Mouse (Mus musculus): ENCODE data around the gene Zfp871. TPM values are rescaled to one million over a fixed set of nuclear protein-coding genes. Genes with fewer than 3 reads are reported as not detected.
"Not testable (repeated sequence)": the region's sequence is repeated elsewhere in the genome, so short reads cannot be mapped to it uniquely, and the experiment has no call there.

Gene Zfp871
- total RNA-seq, 2 experiments from 2014 or later: 22.2 to 24.0 TPM

DNA sequence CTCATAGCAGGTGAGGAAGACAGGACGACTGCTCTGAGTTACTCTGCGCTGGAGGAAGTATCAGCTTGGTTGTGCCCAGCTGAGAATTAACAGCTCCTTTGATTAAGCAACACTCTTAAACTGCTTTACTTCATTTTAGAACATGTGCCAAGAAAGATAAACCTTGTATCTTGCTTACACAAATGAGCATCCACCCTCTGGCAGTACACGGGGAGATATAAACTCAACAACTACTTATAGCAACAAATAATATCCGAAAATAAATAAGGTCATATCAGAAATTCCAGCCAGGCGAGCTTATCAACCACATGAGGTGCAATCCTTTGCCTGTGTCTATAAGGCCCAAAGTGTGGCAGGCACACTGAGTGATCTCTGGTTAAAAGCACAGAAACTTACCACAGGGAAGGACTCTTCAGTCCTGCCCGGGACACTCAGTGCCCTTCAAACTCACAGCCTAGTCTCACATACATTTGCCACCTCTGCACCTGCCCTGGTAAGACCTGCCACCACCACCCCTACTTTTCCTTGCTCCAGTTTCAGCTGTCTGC, 35.2 kb downstream of the Zfp871 start:
- intact Hi-C loops (cut with DNase I; ENCODE audit: low total_unique reads): no loop called here
- no peak for DNase-seq

DNA sequence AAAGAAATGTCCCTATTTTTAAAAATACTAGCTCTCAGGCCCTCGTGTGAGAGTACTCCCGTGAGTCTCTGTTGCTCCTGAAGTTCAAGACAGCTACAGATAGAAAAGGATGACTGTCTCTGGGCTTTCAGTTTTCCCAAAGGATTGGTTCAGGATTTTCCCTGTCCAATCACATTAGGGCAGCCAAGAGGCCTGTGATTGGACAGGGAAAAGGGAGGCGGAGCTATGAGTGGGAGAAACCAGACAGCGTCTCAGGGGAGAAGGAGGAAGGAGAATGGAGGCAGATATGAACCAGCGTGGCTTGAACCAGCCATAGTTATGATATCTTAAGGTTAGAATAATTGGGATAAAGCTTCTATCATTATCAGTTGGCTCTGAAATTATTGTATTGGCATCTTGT, 37.5 kb downstream of the Zfp871 start:
- intact Hi-C loops (cut with DNase I; ENCODE audit: low total_unique reads): no loop called here

DNA sequence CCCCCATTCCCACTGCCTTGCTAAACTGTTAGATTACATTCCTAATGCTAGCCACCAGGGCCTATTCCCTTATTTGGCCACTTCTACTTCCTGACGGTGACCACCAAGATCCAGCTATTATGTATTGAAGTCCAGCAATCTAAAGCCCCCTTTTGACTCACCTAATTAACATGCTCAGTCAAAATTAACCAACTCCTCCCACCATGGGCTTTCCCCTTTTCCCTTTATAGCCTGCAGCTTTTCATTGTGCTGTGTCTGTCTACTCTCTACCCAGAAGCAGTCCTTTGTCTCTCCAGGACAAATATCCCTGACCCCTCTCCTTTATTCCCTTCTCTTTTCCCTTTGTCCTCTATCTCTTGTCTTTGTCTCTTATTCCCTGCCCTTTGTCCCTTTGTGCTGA, 47.0 kb downstream of the Zfp871 start:
- DNase-seq: no peak
- intact Hi-C loops (cut with DNase I; ENCODE audit: low total_unique reads): no loop called here

More for the DNA sequence above, 37.5 kb downstream of the Zfp871 start:
- DNase-seq: no peak

DNA sequence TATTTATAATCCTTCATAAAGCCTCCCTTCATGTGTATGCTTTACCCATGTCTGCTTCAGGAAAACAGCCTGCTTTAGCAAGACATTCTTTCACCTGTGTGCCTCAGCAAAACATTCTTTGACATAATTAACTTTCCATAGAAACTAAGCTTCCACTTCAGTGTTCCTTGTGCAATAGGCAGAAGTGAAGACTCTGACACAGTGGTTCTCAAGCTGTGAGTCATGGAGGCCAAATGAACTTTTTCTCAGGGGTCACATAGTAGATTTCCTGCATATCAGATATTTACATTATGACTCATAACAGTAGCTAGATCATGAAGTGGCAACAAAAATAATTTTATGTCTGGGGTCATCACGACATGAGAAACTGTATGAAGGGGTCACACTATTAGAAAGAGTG, 49.7 kb downstream of the Zfp871 start:
- DNase-seq: no peak
- intact Hi-C loops (cut with DNase I; ENCODE audit: low total_unique reads): no loop called here

DNA sequence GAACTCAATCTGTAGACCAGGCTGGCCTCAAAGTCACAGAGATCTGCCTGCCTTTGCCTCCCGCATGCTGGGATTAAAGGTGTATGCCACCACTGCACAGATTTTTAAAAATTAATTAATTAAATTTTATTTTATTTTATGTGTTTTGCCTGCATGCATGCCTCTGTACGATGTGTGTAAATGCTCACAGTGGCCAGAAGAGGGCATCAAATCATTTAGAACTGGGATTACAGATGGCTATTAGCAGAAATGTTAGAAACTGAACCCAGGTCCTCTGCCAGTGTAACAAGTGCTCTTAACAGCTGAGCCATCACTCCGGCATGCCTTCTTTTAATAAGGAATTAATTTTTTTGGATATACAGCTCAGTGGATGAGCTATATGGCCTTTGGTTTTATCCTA, 59.1 kb downstream of the Zfp871 start:
- intact Hi-C loops (cut with DNase I; ENCODE audit: low total_unique reads): no loop called here
- DNase-seq: no peak

DNA sequence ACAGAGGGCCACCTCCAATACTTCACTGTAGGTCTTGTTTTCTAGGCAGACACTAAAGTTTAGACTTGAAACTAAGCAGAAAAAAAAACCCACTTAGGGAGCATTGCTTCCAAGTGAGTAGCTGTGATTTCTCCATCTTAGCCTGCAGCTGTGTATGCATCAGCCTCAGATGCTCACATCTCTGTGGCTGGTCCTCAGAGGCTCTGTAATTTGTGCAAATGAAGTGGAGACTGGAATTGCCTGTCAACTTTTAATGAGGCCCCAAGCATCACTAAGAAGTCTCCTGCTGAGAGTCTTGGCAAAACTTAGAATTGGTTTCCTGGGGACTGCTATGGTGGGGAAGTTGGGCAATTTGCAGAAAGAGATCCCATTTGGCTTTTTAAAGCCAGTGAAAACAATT, 61.7 kb downstream of the Zfp871 start:
- intact Hi-C loops (cut with DNase I; ENCODE audit: low total_unique reads); DNase-seq: not testable (repeated sequence)

DNA sequence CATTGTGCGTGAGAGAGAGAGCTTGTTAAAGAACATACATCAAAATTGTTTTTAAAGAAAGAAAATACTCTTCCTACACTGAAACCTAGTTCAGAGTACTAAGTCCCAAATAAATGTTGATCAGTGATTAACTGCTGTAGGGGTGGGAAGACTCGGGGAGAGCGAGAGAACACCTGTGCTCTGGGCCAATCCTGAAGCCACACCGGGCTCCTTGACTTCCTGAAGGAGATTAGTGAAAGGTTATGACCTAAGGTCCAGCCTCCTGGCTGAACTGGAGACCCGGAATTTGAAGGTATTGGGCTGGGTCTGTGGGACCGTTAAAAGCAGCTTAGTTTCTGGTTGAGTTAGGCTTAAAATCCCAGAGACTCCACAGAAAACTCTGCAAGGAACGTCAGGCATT, 65.3 kb downstream of the Zfp871 start:
- intact Hi-C loops (cut with DNase I; ENCODE audit: low total_unique reads): no loop called here
- DNase-seq: no peak

DNA sequence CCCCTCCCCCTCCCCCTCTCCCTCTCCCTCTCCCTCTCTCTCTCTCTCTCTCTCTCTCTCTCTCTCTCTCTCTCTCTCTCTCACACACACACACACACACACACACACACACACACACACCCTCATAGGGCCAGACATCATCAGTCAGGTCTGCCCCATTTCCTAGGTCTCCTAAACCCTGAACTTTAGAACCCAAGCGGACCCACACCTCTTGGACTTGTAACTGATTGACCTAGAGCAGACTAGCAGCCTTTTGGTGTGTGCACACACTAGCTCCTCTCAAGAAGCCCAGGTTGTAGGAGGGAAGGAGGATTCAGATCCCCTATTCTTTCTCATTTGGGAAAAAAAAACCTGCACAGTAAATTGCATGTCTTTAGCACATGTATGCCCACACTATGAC, 65.9 kb downstream of the Zfp871 start:
- intact Hi-C loops (cut with DNase I; ENCODE audit: low total_unique reads); DNase-seq: not testable (repeated sequence)

Other genes starting within 250 kb of the Zfp871 start
- not detected for gene Cyp4f37, start 167.0 kb downstream of the Zfp871 start, total RNA-seq (2021)
- not detected for gene Cyp4f40, start 129.4 kb downstream of the Zfp871 start, total RNA-seq (2021)
- gene Cyp4f15, start 102.7 kb downstream of the Zfp871 start, total RNA-seq (2021): not detected
- under 1 TPM; 0.18 to 0.33 TPM for gene Zfp811, start 21.6 kb upstream of the Zfp871 start, total RNA-seq (2021)
- 1 to 10 TPM; 6.3 to 7.7 TPM for gene Zfp799, start 42.0 kb upstream of the Zfp871 start, total RNA-seq (2021)
- 1 to 10 TPM; 6.2 TPM for gene Zfp870, start 103.4 kb upstream of the Zfp871 start, total RNA-seq (2021)
- under 1 TPM in 1 of 2 experiments, not detected in 1; 0.33 TPM for gene Cyp4f14, start 129.1 kb upstream of the Zfp871 start, total RNA-seq (2021)
- 1 to 10 TPM; 5.1 to 9.6 TPM for gene Cyp4f13, start 159.1 kb upstream of the Zfp871 start, total RNA-seq (2021)
- 1 to 10 TPM; 1.9 TPM for gene Zfp472, start 177.5 kb upstream of the Zfp871 start, total RNA-seq (2021)
- gene Zfp952, start 204.8 kb upstream of the Zfp871 start, total RNA-seq (2021): 1 to 10 TPM; 4.9 to 5.8 TPM
- 1 to 10 TPM; 2.9 to 4.3 TPM for gene Zfp763, start 245.1 kb upstream of the Zfp871 start, total RNA-seq (2021)